Mouse (Mus musculus): Measurements from ENCODE around the gene Got1.

Gene Got1

GRCm38 (mm10) chr19:43524187-43525103 is at the start of gene Got1:
Got1 (minus strand) TSS chr19:43524605.
- in situ Hi-C loops (cut with MboI; ENCODE audit: unreplicated experiment in 2 of 2) = loop anchor here (5.0 to 10.0 kb wide), 3 partner anchors 148 to 230 kb away; partner anchors contain the start of genes Cox15 (in 2 of the 2), Cutc (in 2 of the 2) and Slc25a28 (in 1 of the 2)

- in situ Hi-C loops (cut with MboI; ENCODE audit: unreplicated experiment in 2 of 2) = no loop called here
Measured at GRCm38 (mm10) chr19:43570831-43571790, 46.7 kb upstream of the Got1 start.

GRCm38 (mm10) chr19:43569133-43569532 is 44.7 kb upstream of the Got1 start:
- in situ Hi-C loops (cut with MboI; ENCODE audit: unreplicated experiment in 2 of 2) = no loop called here

- in situ Hi-C loops (cut with MboI; ENCODE audit: unreplicated experiment in 2 of 2) = no loop called here
Measured at GRCm38 (mm10) chr19:43568298-43568697, 43.9 kb upstream of the Got1 start.

- in situ Hi-C loops (cut with MboI; ENCODE audit: unreplicated experiment in 2 of 2) = no loop called here
Measured at GRCm38 (mm10) chr19:43563166-43563565, 38.8 kb upstream of the Got1 start.

GRCm38 (mm10) chr19:43561841-43562240 is 37.4 kb upstream of the Got1 start:
- in situ Hi-C loops (cut with MboI; ENCODE audit: unreplicated experiment in 2 of 2) = no loop called here

GRCm38 (mm10) chr19:43560244-43560643 is 35.8 kb upstream of the Got1 start:
- in situ Hi-C loops (cut with MboI; ENCODE audit: unreplicated experiment in 2 of 2) = no loop called here

- in situ Hi-C loops (cut with MboI; ENCODE audit: unreplicated experiment in 2 of 2) = no loop called here
Measured at GRCm38 (mm10) chr19:43551493-43551890, 27.1 kb upstream of the Got1 start.

GRCm38 (mm10) chr19:43550706-43551492 is 26.5 kb upstream of the Got1 start:
- in situ Hi-C loops (cut with MboI; ENCODE audit: unreplicated experiment in 2 of 2) = no loop called here

GRCm38 (mm10) chr19:43548060-43548459 is 23.7 kb upstream of the Got1 start:
- in situ Hi-C loops (cut with MboI; ENCODE audit: unreplicated experiment in 2 of 2) = no loop called here

- in situ Hi-C loops (cut with MboI; ENCODE audit: unreplicated experiment in 2 of 2) = no loop called here
Measured at GRCm38 (mm10) chr19:43546337-43547117, 22.1 kb upstream of the Got1 start.

- in situ Hi-C loops (cut with MboI; ENCODE audit: unreplicated experiment in 2 of 2) = no loop called here
Measured at GRCm38 (mm10) chr19:43535372-43535771, 11.0 kb upstream of the Got1 start.

GRCm38 (mm10) chr19:43530921-43531320 is 6.5 kb upstream of the Got1 start:
- in situ Hi-C loops (cut with MboI; ENCODE audit: unreplicated experiment in 2 of 2) = no loop called here

GRCm38 (mm10) chr19:43530197-43530770 is 5.9 kb upstream of the Got1 start:
- in situ Hi-C loops (cut with MboI; ENCODE audit: unreplicated experiment in 2 of 2) = no loop called here

GRCm38 (mm10) chr19:43528056-43528587 is 3.7 kb upstream of the Got1 start:
- in situ Hi-C loops (cut with MboI; ENCODE audit: unreplicated experiment in 2 of 2) = loop anchor here in 1 of 2 experiments (10.0 kb wide), 1 partner anchor 227 kb away; the partner anchor contains the start of genes Cox15 and Cutc

GRCm38 (mm10) chr19:43527131-43527530 is 2.7 kb upstream of the Got1 start:
- in situ Hi-C loops (cut with MboI; ENCODE audit: unreplicated experiment in 2 of 2) = loop anchor here in 1 of 2 experiments (10.0 kb wide), 1 partner anchor 228 kb away; the partner anchor contains the start of genes Cox15 and Cutc

- in situ Hi-C loops (cut with MboI; ENCODE audit: unreplicated experiment in 2 of 2) = loop anchor here in 1 of 2 experiments (10.0 kb wide), 1 partner anchor 229 kb away; the partner anchor contains the start of genes Cox15 and Cutc
Measured at GRCm38 (mm10) chr19:43526025-43526424, 1.6 kb upstream of the Got1 start.

GRCm38 (mm10) chr19:43525566-43525965 is 1.2 kb upstream of the Got1 start:
- in situ Hi-C loops (cut with MboI; ENCODE audit: unreplicated experiment in 2 of 2) = loop anchor here in 1 of 2 experiments (10.0 kb wide), 1 partner anchor 229 kb away; the partner anchor contains the start of genes Cox15 and Cutc
